Mouse (Mus musculus) CD8-positive naive resting alpha-beta T cell, adult 2 months (primary cell): ENCODE measurements around the gene Srrm4.
"Not testable (repeated sequence)": the region's sequence is repeated elsewhere in the genome, so short reads cannot be mapped to it uniquely, and the experiment has no call there.

ENCODE experiments used
- DNase-seq, 2 experiments: peaks; one replicate each; pipeline ENCODE4 v3.0.0; 2022; ENCODE audit warnings: low read depth in 2 of 2, low spot score in 2 of 2

Srrm4 gene

DNA sequence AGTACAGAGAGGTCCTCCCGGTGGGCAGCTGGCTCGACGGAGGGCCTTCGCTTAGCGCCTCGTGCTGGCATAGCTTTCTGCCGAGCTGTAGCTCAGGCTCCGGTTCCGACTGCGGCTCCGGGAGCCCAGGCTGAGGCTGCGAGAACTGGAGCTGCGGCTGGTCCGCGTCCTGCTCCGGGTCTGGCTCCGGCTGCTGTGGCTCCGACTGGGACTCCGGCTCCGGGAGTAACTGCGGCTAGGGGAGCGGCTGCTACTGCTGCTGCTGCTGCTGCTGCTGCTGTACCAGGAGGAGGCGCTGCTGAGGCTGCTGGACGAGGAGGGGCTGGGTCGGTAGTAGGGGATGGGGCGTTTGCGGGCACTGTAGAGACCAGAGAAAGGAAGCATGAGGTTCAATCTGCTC, 147.1 kb downstream of the Srrm4 start:
- DNase-seq, result no peak

DNA sequence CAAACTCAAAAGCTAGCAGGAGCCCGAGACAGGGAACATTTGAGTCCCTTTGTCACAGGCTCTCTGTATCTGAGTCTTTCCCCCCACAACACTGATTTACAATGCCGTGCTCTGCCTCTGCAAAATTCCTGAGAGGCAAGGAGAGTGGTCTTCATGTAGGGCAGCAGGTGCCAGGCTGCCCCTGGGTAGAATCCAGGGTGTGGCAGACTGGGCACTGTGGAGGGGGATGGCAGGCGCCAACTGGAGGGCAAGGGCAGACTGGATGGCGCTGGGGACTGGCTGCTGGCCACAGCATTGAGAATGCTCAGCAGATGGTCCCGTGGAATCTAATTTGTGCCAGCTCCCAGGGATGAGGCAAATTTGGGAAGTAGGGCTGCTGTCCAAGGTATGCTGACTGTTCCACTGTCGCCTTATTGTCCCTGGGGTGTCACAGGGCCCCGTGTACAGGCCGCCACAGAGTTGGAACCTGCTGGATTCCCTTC, 148.1 kb downstream of the Srrm4 start:
- DNase-seq, result no peak

DNA sequence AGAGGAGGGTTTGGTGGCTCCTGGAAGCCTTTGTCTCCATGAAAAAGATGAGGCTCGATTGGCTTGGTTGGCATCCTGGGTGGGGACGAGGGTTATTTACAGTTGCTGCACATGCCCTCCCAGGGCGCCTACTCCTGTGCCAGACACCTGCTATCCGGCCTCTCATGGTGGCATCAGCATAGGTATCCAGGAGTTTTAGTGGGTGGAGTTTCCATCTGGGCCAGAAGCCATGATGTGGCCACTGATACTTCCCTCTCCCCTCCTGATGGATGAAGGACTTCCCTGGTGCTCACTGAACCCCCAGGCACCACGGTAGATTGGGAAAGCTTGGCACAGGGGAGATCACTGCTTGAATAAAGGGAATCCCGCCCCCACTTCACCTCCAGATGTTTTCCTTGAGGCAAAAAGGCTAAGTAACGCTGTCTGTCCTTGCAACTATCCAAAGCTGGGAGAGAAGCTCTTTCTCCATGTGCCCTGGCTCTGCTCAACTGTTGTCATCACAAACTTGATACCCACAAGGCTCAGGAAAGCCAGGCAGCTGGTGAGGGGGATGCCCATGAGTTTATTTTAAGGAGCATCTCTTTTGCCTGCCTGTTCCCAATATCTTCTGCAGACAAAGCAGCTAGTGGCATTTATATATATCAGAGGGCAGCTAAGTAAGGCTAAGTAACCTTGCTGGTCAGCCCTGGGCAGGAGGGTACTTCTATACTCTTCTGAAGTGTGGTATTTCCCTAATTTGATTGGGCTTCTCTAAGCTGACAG, 148.7 kb downstream of the Srrm4 start:
- DNase-seq, result no peak

DNA sequence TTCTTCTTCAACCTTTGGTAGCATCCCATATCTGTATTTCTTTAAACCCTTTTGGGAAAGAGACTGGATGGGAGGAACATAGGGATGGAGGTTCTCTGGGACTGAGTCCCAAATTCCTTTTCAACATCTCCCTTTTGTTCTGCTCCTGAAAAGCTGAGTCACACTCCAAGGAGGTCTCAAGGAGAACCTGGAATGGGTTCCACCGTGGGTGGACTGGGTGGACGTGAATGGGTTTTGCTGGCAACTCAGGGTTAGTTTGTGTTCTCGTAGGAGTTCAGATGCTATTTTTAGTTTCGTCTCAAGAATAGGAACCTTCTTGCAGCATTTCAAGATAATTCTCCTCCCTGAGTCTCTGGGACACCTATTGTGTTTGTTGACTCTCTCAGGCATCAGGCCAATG, 151.4 kb downstream of the Srrm4 start:
- DNase-seq, result no peak

DNA sequence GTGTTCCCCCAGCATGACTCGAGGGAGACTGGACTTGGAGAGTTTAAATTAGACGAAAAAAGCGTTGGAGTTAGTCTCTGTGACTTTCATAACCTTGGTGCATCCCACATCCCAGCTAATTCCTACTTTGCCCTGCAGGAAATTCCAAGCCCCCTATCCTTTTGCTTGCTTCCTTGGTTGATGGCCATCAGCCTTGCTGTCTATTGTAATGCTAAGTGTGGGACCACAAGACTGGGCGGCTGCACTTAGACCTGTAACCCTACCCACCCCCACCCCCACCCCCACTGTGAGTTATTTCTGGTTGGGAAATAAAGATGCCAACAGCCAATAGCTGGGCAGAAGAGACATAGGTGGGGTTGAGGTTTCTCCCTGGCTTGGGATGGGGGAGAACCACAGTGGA, 153.3 kb downstream of the Srrm4 start:
- no peak for DNase-seq

DNA sequence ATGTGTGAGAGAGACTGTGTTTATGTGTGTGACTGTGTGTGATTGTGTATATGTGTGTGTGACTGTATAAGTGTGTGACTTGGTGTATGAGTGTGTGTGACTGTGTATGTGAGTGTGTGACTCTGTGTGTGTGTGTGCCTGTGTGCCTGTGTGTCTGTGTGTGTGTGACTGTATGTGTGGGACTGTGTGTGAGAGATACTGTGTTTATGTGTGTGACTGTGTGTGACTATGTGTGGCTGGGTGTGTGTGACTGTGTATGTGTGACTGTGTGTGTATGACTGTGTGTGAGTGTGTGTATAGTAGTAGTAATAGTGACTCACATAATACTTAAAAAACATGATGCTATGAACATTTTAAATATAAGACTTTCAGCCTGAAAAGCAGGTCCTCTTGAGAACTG, 155.5 kb downstream of the Srrm4 start:
- no peak for DNase-seq

DNA sequence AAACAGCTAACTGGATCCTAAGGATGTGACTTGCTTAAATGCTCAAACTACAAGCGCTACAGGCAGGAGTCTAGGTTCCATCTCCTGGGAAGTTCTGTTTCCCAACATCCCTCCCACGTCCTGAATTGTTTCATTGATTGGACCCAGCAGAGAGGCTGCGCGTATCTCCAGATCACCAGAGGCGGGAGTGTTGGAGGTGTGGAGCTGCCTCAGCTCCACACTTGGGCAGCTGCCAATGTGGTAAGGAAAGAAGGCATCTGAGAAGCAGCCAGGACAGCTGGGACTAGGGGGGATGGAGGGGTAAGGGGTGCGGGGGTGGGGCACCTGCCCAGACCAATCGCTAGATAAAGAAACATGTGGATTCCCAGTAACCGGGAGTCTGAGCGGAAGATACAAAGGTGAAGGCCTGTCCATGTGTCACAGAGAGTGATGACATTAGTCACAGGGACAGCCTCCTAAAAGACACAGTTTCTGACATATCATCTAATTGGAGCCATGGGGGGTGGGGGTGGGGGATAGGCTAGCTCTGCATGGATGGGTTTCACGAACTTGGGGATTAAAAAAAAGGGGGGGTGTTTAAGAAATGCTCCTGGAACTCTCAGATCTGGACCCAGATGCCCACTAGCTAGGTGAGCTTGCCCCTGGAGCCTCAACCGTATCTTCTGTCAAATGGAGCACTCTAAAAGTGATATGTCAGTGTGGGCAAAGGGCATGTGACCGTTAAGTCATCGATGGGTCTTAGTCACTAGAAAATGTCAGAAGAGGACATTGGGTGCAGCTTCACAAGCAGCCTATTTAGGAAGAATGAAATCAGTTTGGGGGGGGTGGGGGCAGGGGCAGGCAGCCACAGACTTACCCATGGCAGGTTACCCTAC, 156.4 kb downstream of the Srrm4 start:
- DNase-seq, result no peak

DNA sequence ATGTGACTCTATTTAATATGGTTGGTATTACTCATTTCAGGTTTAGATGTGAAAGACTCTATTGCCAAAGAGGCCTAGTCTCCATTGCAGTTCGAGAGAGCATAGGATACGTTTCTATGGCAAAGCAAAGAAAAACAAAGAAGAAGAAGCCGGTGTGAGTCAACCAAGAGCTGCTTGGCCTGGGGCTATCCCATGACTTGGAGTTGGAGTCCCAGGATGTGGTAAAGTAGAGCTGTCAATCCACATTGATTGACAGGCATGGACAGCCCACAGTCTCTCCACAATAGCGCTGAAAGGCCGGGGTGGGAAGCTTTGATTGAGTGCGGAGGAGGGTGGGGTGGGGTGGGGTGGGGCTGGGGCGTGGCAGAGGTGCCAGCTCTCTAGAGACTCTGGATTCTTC, 158.7 kb downstream of the Srrm4 start:
- no peak for DNase-seq

DNA sequence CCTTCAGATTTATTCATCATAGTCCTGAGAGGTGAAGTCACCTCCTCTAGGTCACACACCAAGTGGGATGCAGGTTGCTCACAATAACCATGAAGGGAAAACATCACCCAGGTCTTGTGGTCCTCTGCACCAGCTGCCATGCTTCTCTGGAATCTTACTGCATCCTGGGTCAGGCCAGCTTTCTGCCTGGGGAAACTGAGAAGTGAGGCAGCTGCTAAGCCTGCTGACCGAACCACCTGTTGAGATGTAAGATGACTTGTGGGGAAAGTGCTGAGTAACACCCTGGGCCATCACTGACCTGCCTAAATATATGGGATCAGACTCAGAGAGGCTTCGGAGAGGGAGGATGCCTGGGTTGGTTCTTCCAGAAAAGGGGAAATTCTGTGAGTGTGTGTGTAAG, 164.9 kb downstream of the Srrm4 start:
- no peak for DNase-seq

DNA sequence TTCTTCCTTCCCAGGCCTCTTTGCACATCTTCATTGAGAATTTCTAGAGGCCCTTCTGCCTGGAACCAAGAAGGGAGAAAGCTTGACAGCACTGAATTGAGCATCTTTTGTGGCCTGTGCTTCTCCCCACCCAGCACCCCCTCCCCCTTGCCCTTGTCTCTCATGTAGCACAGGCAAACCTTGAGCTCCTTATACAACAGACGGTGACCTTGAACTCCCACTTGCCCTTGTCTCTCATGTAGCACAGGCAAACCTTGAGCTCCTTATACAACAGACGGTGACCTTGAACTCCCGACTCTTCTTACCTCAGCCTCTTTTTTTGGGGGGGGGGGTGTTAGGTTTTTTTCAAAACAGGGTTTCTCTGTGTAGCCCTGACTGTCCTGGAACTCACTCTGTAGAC, 165.9 kb downstream of the Srrm4 start:
- DNase-seq, result not testable (repeated sequence)

DNA sequence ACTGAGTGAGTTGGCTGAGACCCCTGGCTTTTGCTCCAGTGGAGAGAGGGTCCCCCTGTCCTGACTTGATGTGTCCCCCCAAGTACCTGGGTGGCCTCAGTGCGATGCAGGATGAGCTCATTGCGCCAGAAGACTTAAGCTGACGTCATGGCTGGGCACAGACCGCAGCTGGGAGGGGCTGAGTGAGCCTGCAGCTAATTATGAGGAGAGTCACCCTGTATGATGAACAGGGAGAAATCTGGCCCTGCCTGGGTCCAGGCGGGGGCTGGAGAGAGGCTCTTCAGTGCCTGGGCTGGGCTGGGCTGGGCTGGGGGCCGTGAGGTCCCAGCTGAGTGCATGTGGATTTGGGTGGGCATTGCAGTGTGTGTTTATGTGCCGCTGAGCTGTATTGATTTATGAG, 166.3 kb downstream of the Srrm4 start:
- no peak for DNase-seq

DNA sequence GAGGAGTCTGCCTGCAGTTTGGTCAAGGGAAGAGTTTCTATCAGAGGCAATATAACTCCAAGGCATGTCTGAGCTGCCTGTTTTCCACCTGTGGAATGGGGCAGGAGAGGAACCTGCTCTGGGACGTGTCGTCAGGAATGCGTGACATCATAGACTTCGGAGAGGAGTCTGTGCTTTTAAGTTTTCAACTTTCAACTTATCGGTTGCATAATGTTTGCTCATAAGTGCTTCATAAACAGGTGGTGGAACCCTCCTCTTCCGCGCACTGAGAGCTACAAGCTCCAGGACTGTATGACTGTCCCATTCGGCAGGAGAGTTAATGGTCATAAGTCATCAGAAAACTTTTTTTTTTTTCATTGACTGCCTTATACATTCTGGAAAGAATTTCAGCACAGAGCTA, 167.9 kb downstream of the Srrm4 start:
- no peak for DNase-seq

DNA sequence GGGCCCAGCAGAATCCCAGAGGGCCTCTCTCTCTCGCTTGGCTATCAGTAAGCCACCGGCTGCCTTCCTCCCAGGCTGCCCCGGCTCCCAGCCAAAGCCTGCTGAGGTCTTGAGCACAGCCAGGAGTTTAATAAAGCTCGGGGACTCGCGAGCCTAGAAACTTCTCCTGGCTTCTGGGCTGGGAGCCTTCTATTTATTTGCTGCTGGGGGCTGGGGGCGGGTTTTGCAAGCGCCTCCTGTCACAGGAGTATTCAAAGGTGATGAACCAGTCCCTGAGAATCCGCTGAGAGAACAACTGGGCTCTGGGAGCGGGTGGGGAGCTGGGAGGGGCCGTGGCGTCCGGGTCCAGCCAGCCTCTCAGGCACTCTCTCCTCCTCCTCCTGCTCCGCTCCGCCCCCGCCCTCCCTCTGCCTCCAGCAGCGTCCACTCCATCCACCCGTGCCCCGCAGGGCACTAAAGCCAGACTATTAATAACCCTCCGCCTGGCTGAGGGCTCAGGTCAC, 168.9 kb downstream of the Srrm4 start, which contains the start of gene Hspb8:
Gene Hspb8 (minus strand): TSS at position 166 of the 503 bp plus-strand sequence.
- DNase-seq, result no peak

DNA sequence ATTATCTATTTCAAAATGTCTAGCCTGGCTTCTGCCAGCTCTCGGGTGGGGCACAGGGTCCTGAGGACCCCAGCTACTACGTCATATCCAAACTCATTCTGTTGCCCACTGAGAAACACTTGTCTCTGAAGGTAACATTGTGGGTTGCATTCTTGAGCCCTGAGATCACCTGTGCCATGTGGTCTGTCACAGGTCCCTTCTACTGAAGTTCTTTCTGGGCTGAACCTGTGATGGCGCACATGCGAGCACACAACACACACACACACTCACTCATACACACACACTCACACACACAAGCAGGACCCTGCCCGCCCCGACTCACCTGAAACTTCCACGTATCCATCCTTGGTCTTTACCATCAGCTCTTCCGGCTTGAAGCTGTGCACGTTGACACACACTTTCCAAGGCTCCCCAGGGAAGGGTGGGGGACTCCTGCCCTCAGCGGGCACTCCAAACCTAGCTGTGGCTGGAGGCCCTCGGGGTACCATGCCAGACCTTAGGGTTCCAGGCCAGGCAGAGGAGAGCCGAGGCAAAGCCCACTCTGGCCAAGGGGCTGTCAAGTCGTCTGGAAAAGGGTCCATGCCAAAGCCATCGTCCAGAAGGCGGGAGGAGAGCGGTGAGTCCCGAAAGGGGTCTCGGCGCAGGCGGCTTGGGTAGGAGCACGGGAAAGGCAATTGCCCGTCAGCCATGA, 169.7 kb downstream of the Srrm4 start:
- no peak for DNase-seq

DNA sequence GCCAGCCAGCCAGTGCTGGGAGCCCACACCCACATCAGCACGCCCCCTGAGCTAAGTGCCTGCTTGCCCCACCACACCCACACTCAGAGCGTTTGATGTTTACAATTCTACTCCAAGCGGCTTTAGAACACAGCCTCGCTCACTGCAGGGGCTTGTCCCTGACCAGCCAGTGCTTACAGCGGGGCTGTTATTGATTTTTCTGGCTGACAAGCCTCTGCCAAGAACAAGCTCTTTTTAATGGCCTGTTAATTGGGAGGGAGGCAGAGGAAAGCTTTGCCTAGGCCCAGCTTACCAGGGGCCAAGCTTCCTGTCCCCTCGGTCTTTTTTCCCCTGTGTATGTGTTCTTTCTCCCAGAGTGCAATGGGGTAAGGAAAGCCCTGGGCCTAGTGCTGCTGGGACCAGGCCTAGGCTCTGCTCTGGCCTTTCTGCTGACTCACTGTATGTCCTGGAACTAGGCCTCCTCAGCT, 170.8 kb downstream of the Srrm4 start:
- no peak for DNase-seq

DNA sequence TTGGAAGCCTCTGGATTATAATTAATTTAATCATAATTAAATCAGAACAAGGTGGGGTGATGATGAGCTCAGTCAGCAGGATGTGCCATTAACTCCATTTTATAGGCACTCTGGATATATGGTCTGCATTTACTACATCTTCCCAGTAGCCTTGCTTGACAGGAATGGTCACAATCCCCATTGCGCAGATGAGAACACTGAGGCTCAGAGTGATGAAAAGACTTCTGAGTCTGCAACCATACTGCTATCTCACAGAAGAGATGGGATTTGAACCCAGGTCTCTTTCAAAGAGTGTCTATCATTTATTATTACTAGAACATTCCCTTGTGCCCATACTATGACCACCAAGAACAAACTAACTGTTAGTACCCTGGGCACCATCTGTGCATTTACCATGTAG, 171.4 kb downstream of the Srrm4 start:
- DNase-seq, result no peak

DNA sequence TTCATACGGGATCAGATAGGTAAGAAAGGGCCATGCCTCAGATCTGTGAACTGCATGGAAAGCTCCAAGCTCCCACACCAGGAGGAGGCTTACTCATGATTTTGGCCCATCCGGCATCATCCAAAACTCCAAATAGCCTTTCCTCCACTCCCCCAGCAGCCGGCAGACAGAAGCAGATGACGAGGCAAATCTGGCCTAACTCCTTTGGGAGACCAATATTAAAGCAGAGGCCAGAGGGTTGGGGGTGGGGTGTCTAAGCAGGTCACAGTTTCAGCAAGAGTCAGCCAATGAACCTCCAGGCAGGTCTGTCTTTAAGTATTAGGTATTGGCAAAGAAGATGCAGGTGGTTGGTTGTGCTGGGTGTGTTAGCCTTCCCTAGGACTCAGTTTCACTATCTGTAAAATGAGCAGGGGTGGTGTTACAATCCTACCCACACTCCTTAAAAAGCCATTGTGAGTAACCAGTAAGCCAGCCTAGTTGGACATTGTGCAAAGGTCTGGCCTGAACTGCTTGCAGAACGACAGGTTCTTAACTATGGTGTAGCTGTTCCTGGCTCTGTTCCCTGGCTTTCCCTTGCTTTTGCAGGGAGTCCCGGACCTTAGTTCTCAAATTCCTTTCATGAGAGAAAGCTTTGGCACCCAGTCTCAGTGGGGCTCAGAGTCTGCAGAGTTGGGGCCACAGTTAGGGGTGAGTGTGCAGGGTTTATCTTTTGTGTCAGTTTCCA, 172.1 kb downstream of the Srrm4 start:
- DNase-seq, result no peak

DNA sequence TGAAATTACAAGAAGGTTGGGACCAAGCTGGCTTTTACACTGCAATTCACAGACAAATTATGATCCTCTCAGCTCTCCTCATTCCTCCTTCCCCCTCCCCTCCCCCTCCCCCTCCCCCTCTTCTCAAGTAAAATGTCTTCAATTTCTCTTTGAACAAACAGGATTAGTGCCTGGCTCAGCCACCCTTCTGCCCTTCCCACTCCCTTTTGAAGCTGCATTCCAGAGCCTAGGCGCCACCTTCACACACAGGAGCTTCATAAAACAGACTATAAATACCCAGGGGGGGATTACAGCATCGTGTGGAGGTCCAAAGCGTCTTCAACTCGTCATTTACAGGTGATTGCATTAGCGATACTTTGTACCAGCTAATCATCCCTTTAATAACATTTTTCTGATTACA, 175.4 kb downstream of the Srrm4 start:
- DNase-seq, result no peak

DNA sequence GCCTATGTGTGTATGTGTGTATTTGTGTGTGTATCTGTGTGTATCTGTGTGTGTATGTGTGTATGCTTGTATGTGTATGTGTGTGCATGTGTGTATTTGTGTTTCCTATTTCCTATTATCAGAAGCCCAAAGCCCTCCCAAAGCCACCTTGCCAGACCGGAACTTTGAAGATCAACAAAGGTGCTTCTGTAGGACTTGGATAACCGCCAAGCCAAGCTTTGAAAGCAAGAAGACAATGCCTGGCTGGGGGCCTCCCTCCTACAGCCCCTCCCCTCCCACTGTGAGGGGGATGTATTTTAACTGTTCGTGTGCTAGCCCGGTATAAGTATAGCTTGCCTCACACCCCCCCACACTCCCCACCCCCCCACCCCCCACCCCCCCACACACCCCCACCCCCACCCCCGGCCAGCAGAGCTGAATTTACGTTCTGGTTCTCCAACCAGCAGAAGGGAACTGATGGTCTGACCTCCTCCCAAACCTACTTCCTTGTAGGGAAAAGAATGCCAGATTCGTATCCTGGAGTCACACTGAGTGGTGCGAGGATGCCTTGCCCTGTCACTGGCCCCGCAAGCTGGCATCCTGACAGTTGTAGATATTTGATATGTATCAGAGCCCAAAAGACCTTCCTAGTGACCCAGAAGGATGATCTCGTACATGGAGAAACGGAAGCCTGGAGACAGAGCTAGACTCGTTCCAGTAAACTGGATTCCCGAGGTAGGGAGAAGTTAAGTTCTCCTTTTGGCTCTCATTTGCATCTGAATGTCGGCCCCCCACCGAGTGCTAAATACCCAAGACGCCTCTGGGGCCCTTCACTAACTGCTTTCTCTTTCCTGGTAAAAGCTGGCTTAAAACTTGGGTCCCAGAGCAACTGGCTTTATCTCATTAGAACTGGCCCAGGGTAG, 181.7 kb downstream of the Srrm4 start:
- no peak for DNase-seq

DNA sequence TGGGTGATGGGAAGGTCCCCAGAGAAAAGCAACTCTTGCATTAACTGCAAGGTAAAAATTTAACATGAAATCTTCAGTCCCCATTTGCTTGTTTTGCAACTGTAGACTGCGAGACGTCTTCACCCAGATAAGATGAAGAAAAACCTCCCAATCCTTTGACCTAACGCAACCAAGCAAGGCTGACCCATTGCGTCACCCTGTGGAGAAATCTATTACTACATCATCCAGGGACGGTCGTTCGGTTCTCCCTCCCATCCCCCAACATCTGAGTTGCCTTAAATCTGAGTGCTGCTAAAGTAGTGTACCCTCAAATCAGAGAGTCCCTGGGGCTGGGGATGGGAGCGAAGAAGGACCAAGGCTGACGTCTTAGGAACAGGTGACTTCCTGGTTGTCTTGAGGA, 182.7 kb downstream of the Srrm4 start:
- no peak for DNase-seq
